Comparison of ENCODE assay signal across 8 mouse cellular contexts in the genomic region with DNA sequence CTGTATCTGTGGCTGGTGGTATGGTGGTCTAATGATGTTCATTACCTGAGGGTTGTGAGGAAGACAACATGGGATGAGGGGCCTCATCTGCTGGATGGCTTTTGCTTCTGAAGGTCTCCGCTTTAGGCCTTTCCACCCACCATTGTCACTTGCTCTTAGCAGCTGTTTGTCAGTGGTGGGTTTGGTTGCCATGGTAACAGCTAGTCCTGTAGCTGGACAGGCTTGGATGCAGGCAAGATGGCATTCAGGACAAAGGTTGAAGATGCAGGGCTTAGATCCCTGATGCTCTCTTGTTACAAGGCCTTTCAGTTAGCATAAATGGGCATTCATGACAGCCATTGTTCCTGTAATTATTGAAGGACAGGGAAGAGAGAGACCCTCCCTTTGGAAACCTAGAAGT. TPM values are rescaled to one million over a fixed set of nuclear protein-coding genes. Genes with fewer than 3 reads are reported as not detected.
DNase-seq lines count a peak whose midpoint lies in the region; ATAC-seq lines count a peak whose summit lies in the region.

A gene (plus strand): TSS at position 209 of the 400 bp plus-strand sequence.

- H3K27ac ChIP-seq in heart, embryonic 12.5 days (ENCODE audit: poor library complexity, severe bottlenecking): no peak within 1 kb of the TSS

- WGBS in heart, embryonic 12.5 days: 88% methylated on average over 1 of the region's 1 CpGs

- intact Hi-C loops in left cerebral cortex, postnatal 14 days (cut with DNase I): no loop called here

- no peak for DNase-seq in layer of hippocampus, adult 8-10 months (ENCODE audit: low spot score in 2 of 2)
- no peak for DNase-seq in layer of hippocampus, adult 9-11 months
- DNase-seq in embryo, embryonic 9.5 days (ENCODE audit: extremely low spot score): peak; percentile 46
- no peak for DNase-seq in left cerebral cortex, postnatal 14 days (ENCODE audit: low spot score in 2 of 2)
- peak; percentile 56 for DNase-seq in neural tube, embryonic 10.5 days (ENCODE audit: extremely low spot score, low spot score)
- DNase-seq in urinary bladder, postnatal 10 days (ENCODE audit: low spot score): no peak
- no peak for DNase-seq in testis, postnatal 14 days (ENCODE audit: low spot score)

- no peak within 1 kb of the TSS for H3K9ac ChIP-seq in heart, embryonic 12.5 days

- ATAC-seq in heart, embryonic 12.5 days (ENCODE audit: insufficient number of reproducible peaks, low FRiP score): no peak

- H3K4me1 ChIP-seq in heart, embryonic 12.5 days (replicated peaks): peaks cover 27% of the 10 kb centered on the region

- no peak within 1 kb of the TSS for H3K4me2 ChIP-seq in heart, embryonic 12.5 days

- peaks cover 8% of the 10 kb centered on the region for H3K36me3 ChIP-seq in heart, embryonic 12.5 days

- no peak within 1 kb of the TSS for H3K4me3 ChIP-seq in heart, embryonic 12.5 days

- H3K9me3 ChIP-seq in heart, embryonic 12.5 days (replicated peaks): no peaks in the 10 kb centered on the region

- H3K27me3 ChIP-seq in heart, embryonic 12.5 days (replicated peaks): no peaks in the 10 kb centered on the region

RNA-seq across cellular contexts. Expression of the gene that starts here (rescaled TPM):
- total RNA-seq in layer of hippocampus, adult 8-10 months (2022): 10 to 100 TPM; 41.1 to 58.2 (median 50.9) TPM
- polyA plus RNA-seq in heart, embryonic 12.5 days (2016; fragmentation: Nextera tagmentation; extraction: Ambion mirVana): 41.8 and 44.0 TPM in 2 replicates
- 10 to 100 TPM; 40.6 to 45.5 TPM for total RNA-seq in left cerebral cortex, postnatal 14 days (2021)

Comparison
In these comparisons a context has a peak if more than half of its experiments do, and no peak if none do; other contexts are left out.
1. DNase-seq: peak in embryo, embryonic 9.5 days (single experiment) and neural tube, embryonic 10.5 days (single experiment); none in layer of hippocampus, adult 8-10 months (0 of 2), layer of hippocampus, adult 9-11 months (single experiment), left cerebral cortex, postnatal 14 days (0 of 2), urinary bladder, postnatal 10 days (single experiment) and testis, postnatal 14 days (single experiment).